Mouse (Mus musculus): Measurements from ENCODE around the gene Gm43738. TPM values are rescaled to one million over a fixed set of nuclear protein-coding genes. Genes with fewer than 3 reads are reported as not detected.
A peak's percentile ranks its signal among the peaks of the same experiment; 100 is the strongest.
"Not testable (repeated sequence)": the region's sequence is repeated elsewhere in the genome, so short reads cannot be mapped to it uniquely, and the experiment has no call there.

Gene Gm43738
- polyA plus RNA-seq, 1 experiment from 2014 or later: not detected

DNA sequence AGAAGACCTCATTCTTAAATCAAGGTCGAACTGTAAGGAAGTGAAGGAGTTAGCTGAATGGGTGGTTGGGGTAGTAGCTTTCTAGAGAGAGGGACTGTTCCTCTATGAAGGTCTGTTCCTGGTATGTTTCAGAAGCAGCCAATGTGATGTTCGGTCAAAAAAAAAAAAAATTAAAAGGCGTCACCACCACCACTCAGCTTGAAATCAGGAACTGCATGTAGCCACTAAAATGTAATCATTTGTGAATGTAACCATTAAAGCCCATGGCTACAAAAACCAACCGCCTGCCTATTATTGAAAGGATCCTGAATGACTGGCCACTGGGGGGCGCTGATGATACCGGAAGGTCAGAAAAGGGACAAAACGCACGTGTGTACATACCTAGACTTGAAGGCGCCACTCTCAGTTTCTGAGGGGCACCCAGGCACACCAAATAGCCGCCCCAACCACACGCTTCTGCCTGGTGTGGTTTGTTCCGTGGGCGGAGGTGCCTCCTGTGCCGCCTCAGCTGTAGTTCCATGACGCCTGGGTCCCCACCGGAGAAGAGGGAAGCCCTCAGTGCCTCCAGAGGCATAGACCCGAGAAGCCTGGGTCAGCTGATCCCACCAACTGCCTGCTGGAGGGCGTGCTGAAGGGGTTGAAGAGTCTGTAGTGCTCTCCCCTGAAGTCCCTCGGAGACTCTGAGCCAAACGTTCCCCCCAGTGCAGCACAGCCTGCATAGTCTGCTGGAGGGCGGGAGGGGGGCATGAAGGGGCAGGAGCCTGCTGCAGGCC lies 13.4 kb downstream of the Gm43738 start:
- peaks cover 29% of the 10 kb centered on the region for H3K4me1 ChIP-seq (replicated peaks; ENCODE audit: control insufficient read depth, insufficient read depth, low read length)
- H3K27me3 ChIP-seq (replicated peaks; ENCODE audit: control insufficient read depth, insufficient read depth, low read length): peaks cover 16% of the 10 kb centered on the region
- H3K9ac ChIP-seq (ENCODE audit: low read depth, low read length): peak overlapping the region; percentile 47; the same call in 1 of the 2 replicates
- peak overlapping the region; percentile 100 for H3K4me2 ChIP-seq
- H3K4me3 ChIP-seq (ENCODE audit: low read depth, low read length): peak overlapping the region; percentile 20; the same call in 1 of the 2 replicates
- no peaks in the 10 kb centered on the region for H3K9me3 ChIP-seq (ENCODE audit: control insufficient read depth, low read length)
- no peak overlapping the region for H3K27ac ChIP-seq (ENCODE audit: low read depth, low read length)
- DNase-seq (ENCODE audit: low spot score) (peak; percentile 83), ATAC-seq (replicated peaks; ENCODE audit: low FRiP score) (no peak)
- H3K36me3 ChIP-seq (ENCODE audit: control insufficient read depth, insufficient read depth, low read length): no peaks in the 10 kb centered on the region; the same call in 1 of the 2 replicates
- WGBS: 22% methylated on average over 21 of the region's 21 CpGs

DNA sequence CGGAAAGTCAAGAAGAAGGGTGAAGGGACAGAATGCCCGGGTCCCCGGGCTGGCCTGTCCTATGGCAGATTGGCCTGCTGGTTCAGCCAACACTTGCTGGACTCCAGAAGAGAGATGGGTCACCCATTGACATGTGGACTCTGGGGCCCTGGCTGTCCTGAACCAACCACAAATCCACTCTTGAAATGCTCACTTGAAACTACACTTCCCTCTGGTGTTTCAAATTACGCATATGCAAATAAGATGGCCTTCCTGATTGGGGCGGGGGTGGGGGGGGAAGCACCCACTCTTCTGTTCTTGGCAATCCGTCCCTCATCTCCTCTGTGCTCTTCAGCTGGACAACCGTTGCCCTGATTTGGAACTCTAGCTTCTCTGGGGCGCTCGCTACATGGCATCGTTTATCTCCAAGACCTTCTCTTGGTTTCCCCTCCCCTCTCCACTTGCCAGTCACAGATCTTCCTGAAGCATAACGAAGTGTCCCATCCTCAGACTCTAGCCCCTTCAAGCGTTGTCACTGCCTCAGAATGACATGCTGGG lies 16.2 kb downstream of the Gm43738 start:
- Histone ChIP-seq H3K4me2 (no peak overlapping the region), H3K27me3 (replicated peaks; ENCODE audit: control insufficient read depth, insufficient read depth, low read length) (no peaks in the 10 kb centered on the region), H3K4me1 (replicated peaks; ENCODE audit: control insufficient read depth, insufficient read depth, low read length) (peaks cover 18% of the 10 kb centered on the region), H3K9me3 (ENCODE audit: control insufficient read depth, low read length) (no peaks in the 10 kb centered on the region), H3K27ac (ENCODE audit: low read depth, low read length) (no peak overlapping the region), H3K4me3 (ENCODE audit: low read depth, low read length) (no peak overlapping the region), H3K36me3 (ENCODE audit: control insufficient read depth, insufficient read depth, low read length) (peaks cover 1% of the 10 kb centered on the region), H3K9ac (ENCODE audit: low read depth, low read length) (no peak overlapping the region)
- no peak for ATAC-seq (replicated peaks; ENCODE audit: low FRiP score)
- DNase-seq (ENCODE audit: low spot score): no peak
- WGBS: 80% methylated on average over 12 of the region's 12 CpGs

DNA sequence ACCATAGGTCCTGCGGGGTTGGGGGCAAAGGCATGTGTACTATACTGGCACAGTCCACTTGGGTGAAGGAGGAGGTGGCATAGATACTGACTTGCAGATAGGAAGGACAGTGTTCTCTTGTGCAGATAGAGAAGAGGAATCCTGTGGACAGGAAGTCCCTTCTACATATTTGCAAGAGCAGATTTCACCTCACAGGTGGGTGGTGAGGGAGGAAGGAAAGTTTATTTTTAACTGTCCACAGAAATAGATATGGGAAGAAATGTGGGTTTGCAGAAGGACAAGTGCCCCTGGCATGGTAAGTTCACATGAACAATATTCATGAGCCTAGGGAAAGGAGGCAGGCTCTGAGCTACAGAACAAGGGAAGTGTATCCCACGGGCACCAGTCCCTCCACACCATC lies 16.8 kb downstream of the Gm43738 start:
- Histone ChIP-seq H3K9ac (ENCODE audit: low read depth, low read length) (no peak overlapping the region), H3K27ac (ENCODE audit: low read depth, low read length) (no peak overlapping the region), H3K4me2 (no peak overlapping the region), H3K4me3 (ENCODE audit: low read depth, low read length) (no peak overlapping the region), H3K9me3 (ENCODE audit: control insufficient read depth, low read length) (no peaks in the 10 kb centered on the region), H3K4me1 (replicated peaks; ENCODE audit: control insufficient read depth, insufficient read depth, low read length) (peaks cover 13% of the 10 kb centered on the region), H3K36me3 (ENCODE audit: control insufficient read depth, insufficient read depth, low read length) (peaks cover 6% of the 10 kb centered on the region), H3K27me3 (replicated peaks; ENCODE audit: control insufficient read depth, insufficient read depth, low read length) (no peaks in the 10 kb centered on the region)
- ATAC-seq (replicated peaks; ENCODE audit: low FRiP score) (no peak), DNase-seq (ENCODE audit: low spot score) (no peak)
- WGBS: 79% methylated on average over 2 of the region's 2 CpGs

DNA sequence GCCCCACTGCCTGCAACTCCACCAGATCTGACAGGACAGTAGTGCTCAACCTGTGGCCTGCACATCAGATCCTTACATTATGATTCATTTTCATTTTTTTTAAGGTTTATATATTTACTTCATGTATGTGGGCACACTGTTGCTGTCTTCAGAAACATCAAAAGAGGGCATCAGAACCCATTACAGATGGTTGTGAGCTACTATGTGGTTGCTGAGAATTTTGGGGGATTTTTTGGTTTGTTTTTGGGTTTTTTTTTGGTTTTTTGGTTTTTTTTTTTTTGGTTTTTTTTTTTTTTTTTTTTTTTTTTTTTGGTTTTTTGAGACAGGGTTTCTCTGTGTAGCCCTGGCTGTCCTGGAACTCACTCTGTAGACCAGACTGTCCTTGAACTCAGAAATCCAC lies 18.6 kb downstream of the Gm43738 start:
- not testable (repeated sequence) for DNase-seq (ENCODE audit: low spot score); H3K27ac ChIP-seq (ENCODE audit: low read depth, low read length); H3K9me3 ChIP-seq (ENCODE audit: control insufficient read depth, low read length); H3K4me3 ChIP-seq (ENCODE audit: low read depth, low read length); H3K4me1 ChIP-seq (replicated peaks; ENCODE audit: control insufficient read depth, insufficient read depth, low read length); H3K9ac ChIP-seq (ENCODE audit: low read depth, low read length); H3K27me3 ChIP-seq (replicated peaks; ENCODE audit: control insufficient read depth, insufficient read depth, low read length); ATAC-seq (replicated peaks; ENCODE audit: low FRiP score); H3K4me2 ChIP-seq
- peaks cover 11% of the 10 kb centered on the region for H3K36me3 ChIP-seq (ENCODE audit: control insufficient read depth, insufficient read depth, low read length)

DNA sequence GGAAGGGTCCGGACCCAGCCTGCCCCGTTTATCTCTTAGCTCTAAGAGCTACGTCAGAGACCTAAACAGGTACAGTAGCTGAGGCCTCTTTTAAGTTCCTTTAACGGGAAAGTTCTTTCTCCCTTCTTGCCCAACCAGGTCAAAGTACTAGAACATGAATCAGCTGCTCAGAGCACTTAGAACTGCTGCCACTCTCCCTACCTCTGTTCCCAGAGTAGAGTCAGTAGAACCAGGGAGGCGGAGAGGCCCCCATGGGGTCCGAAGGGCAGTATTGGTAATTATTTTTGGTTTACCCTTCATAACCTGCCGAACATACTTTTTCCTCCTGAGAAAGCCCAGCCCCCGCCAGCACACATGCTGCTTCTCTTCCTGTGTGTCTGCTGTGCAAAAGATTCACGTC lies 23.5 kb downstream of the Gm43738 start:
- no peak overlapping the region for H3K27ac ChIP-seq (ENCODE audit: low read depth, low read length)
- DNase-seq (ENCODE audit: low spot score) (no peak), ATAC-seq (replicated peaks; ENCODE audit: low FRiP score) (no peak)
- no peak overlapping the region for H3K4me3 ChIP-seq (ENCODE audit: low read depth, low read length)
- no peak overlapping the region for H3K9ac ChIP-seq (ENCODE audit: low read depth, low read length)
- no peaks in the 10 kb centered on the region for H3K27me3 ChIP-seq (replicated peaks; ENCODE audit: control insufficient read depth, insufficient read depth, low read length)
- H3K9me3 ChIP-seq (ENCODE audit: control insufficient read depth, low read length): no peaks in the 10 kb centered on the region
- no peaks in the 10 kb centered on the region for H3K4me1 ChIP-seq (replicated peaks; ENCODE audit: control insufficient read depth, insufficient read depth, low read length)
- 91% methylated on average over 9 of the region's 9 CpGs for WGBS
- peaks cover 44% of the 10 kb centered on the region for H3K36me3 ChIP-seq (ENCODE audit: control insufficient read depth, insufficient read depth, low read length)
- no peak overlapping the region for H3K4me2 ChIP-seq

DNA sequence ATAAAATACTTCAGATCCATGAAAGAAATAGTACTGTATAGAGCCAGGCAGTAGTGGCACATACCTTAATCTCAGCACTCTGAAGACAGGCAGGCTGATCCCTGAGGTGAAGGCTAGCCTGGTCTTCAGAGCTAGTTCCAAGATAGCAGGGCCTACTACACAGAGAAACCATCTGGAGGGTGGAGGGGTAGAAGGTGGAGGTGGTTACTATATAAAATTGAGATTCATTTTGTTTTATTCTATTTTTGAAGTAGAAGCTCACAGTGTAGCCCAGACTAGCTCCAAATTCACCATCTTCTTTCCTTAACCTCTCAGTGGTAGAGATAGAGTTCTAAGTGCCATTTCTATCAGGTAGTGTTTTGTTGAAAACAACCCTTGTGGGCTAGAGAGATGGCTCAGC lies 33.6 kb downstream of the Gm43738 start:
- no peak for ATAC-seq (replicated peaks; ENCODE audit: low FRiP score)
- DNase-seq (ENCODE audit: low spot score): no peak
- no peak overlapping the region for H3K27ac ChIP-seq (ENCODE audit: low read depth, low read length)
- H3K4me3 ChIP-seq (ENCODE audit: low read depth, low read length): no peak overlapping the region
- H3K36me3 ChIP-seq (ENCODE audit: control insufficient read depth, insufficient read depth, low read length): peaks cover 57% of the 10 kb centered on the region
- H3K4me1 ChIP-seq (replicated peaks; ENCODE audit: control insufficient read depth, insufficient read depth, low read length): no peaks in the 10 kb centered on the region
- H3K4me2 ChIP-seq: no peak overlapping the region
- H3K9me3 ChIP-seq (ENCODE audit: control insufficient read depth, low read length): no peaks in the 10 kb centered on the region
- no peak overlapping the region for H3K9ac ChIP-seq (ENCODE audit: low read depth, low read length)
- H3K27me3 ChIP-seq (replicated peaks; ENCODE audit: control insufficient read depth, insufficient read depth, low read length): no peaks in the 10 kb centered on the region

DNA sequence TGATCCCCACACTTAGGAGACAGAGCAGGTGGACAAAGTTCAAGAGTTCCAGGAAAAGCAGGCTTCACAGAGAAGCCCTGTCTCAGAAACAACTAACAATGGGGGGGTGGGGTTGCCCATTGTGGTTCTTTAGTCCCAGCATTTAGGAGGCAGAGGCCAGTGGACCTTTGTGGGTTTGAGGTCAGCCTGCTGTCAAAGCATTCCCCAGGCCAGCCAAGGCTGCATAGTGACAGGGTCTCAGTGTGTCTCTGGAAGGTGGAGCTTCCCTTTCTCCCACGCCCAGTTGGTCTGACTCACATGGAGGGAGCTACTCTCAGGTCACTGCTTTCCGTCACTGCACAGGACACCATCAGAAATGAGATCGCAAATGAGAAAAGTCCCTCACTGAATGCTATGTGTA lies 39.2 kb downstream of the Gm43738 start:
- Histone ChIP-seq H3K27me3 (replicated peaks; ENCODE audit: control insufficient read depth, insufficient read depth, low read length) (no peaks in the 10 kb centered on the region), H3K27ac (ENCODE audit: low read depth, low read length) (no peak overlapping the region), H3K36me3 (ENCODE audit: control insufficient read depth, insufficient read depth, low read length) (peaks cover 39% of the 10 kb centered on the region), H3K9ac (ENCODE audit: low read depth, low read length) (no peak overlapping the region), H3K4me3 (ENCODE audit: low read depth, low read length) (no peak overlapping the region), H3K4me1 (replicated peaks; ENCODE audit: control insufficient read depth, insufficient read depth, low read length) (no peaks in the 10 kb centered on the region), H3K9me3 (ENCODE audit: control insufficient read depth, low read length) (no peaks in the 10 kb centered on the region), H3K4me2 (no peak overlapping the region)
- DNase-seq (ENCODE audit: low spot score): no peak
- 88% methylated on average over 3 of the region's 3 CpGs for WGBS
- ATAC-seq (replicated peaks; ENCODE audit: low FRiP score): no peak

DNA sequence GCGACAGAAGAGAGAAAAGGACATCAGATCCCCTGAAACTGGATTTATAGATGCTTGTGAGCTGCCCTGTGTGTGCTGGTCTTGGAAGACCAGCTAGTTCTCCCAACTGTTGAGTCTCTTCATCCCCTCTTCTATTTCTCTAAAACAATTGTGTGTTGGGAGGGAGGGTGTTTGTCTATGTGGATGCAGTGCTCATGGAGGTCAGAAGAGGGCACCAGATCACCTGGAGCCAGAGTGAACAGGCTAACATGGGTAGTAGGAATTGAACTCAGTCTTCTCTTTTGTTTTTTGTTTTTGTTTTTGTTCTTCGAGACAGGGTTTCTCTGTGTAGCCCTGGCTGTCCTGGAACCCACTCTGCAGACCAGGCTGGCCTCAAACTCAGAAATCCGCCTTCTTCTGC lies 42.1 kb downstream of the Gm43738 start:
- no peak for DNase-seq (ENCODE audit: low spot score)
- H3K9ac ChIP-seq (ENCODE audit: low read depth, low read length): no peak overlapping the region
- H3K36me3 ChIP-seq (ENCODE audit: control insufficient read depth, insufficient read depth, low read length): peaks cover 44% of the 10 kb centered on the region
- no peak for ATAC-seq (replicated peaks; ENCODE audit: low FRiP score)
- no peaks in the 10 kb centered on the region for H3K27me3 ChIP-seq (replicated peaks; ENCODE audit: control insufficient read depth, insufficient read depth, low read length)
- H3K4me1 ChIP-seq (replicated peaks; ENCODE audit: control insufficient read depth, insufficient read depth, low read length): no peaks in the 10 kb centered on the region
- no peak overlapping the region for H3K4me2 ChIP-seq
- no peak overlapping the region for H3K4me3 ChIP-seq (ENCODE audit: low read depth, low read length)
- WGBS: 84% methylated on average over 3 of the region's 3 CpGs
- H3K27ac ChIP-seq (ENCODE audit: low read depth, low read length): no peak overlapping the region
- no peaks in the 10 kb centered on the region for H3K9me3 ChIP-seq (ENCODE audit: control insufficient read depth, low read length)

DNA sequence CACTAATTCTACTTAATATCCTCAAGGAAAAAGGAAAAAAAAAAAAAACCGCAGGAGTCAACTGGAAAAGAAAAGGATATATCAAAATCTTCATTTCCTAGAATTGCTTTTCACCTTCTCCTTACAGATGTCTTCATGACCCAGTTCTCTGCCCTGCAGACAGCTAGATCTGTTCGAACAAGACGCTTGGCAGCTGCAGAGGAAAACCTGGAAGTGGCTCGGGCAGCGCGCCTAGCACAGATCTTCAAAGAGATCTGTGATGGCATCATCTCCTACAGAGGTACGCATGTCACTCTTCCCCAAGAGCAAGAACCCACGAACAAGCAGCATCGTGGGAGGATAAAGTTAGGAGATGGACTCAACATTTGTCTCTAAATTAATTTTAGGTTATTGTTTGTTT lies 42.5 kb downstream of the Gm43738 start:
- Histone ChIP-seq H3K4me2 (no peak overlapping the region), H3K27ac (ENCODE audit: low read depth, low read length) (no peak overlapping the region), H3K4me1 (replicated peaks; ENCODE audit: control insufficient read depth, insufficient read depth, low read length) (no peaks in the 10 kb centered on the region), H3K4me3 (ENCODE audit: low read depth, low read length) (no peak overlapping the region), H3K27me3 (replicated peaks; ENCODE audit: control insufficient read depth, insufficient read depth, low read length) (no peaks in the 10 kb centered on the region), H3K9ac (ENCODE audit: low read depth, low read length) (no peak overlapping the region), H3K36me3 (ENCODE audit: control insufficient read depth, insufficient read depth, low read length) (peaks cover 40% of the 10 kb centered on the region), H3K9me3 (ENCODE audit: control insufficient read depth, low read length) (no peaks in the 10 kb centered on the region)
- ATAC-seq (replicated peaks; ENCODE audit: low FRiP score) (no peak), DNase-seq (ENCODE audit: low spot score) (no peak)
- WGBS: 89% methylated on average over 9 of the region's 9 CpGs
